Mouse (Mus musculus) left cerebral cortex, adult 8-10 months (tissue): ENCODE data around the gene Prpf39. TPM values are rescaled to one million over a fixed set of nuclear protein-coding genes. Genes with fewer than 3 reads are reported as not detected.

Experiments
- total RNA-seq, 4 experiments: library from RNA; stranded (reverse); gene quantifications; 2 replicates each; pipeline ENCODE4 v1.2.4; 2022

Gene Prpf39
- total RNA-seq, 4 experiments from 2014 or later = 35.2 to 42.9 (median 36.9) TPM

Other genes starting within 250 kb of the Prpf39 start
- 10 to 100 TPM; 10.7 to 17.1 (median 15.1) TPM for gene Gm527, start 118.4 kb upstream of the Prpf39 start, total RNA-seq
- gene Klhl28, start 70.8 kb upstream of the Prpf39 start, total RNA-seq = 10 to 100 TPM; 20.7 to 23.8 (median 22.0) TPM
- 10 to 100 TPM; 47.7 to 60.5 (median 52.6) TPM for gene Togaram1, start 70.5 kb upstream of the Prpf39 start, total RNA-seq
- gene Fkbp3, start 37.7 kb downstream of the Prpf39 start, total RNA-seq = 100 to 1,000 TPM; 164 to 197 (median 165) TPM
- 10 to 100 TPM; 11.4 to 19.9 (median 15.4) TPM for gene Fancm, start 39.3 kb downstream of the Prpf39 start, total RNA-seq
- under 1 TPM; 0.16 to 0.42 (median 0.33) TPM for gene Mis18bp1, start 136.3 kb downstream of the Prpf39 start, total RNA-seq
- gene Wdr20rt, start 189.2 kb downstream of the Prpf39 start, total RNA-seq = not detected